Mouse (Mus musculus): Measurements from ENCODE around the gene Cdh24. TPM values are rescaled to one million over a fixed set of nuclear protein-coding genes. Genes with fewer than 3 reads are reported as not detected.
"Not testable (repeated sequence)": the region's sequence is repeated elsewhere in the genome, so short reads cannot be mapped to it uniquely, and the experiment has no call there.

Gene Cdh24
- polyA plus RNA-seq, 1 experiment from 2014 or later: 4.8 TPM

- WGBS: under 1% methylated on average over 25 of the region's 25 CpGs
These were observed 23.2 kb downstream of the Cdh24 start, which contains the start of gene Psmb5 for GRCm38 (mm10) chr14:54617897-54618365. Gene Psmb5, minus strand, starts transcription at chr14:54618022.

GRCm38 (mm10) chr14:54617152-54617896 lies 23.8 kb downstream of the Cdh24 start:
- WGBS: 2% methylated on average over 31 of the region's 38 CpGs
- H3K36me3 ChIP-seq (ENCODE audit: control insufficient read depth, insufficient read depth, low read length): peaks cover 31% of the 10 kb centered on the region
- H3K9me3 ChIP-seq (replicated peaks; ENCODE audit: control insufficient read depth, low read length): no peaks in the 10 kb centered on the region
- peak overlapping the region; percentile 75 for H3K4me2 ChIP-seq (ENCODE audit: low read length)
- H3K4me1 ChIP-seq (ENCODE audit: control insufficient read depth, insufficient read depth, low read length): peaks cover 5% of the 10 kb centered on the region; the same call in 1 of the 2 replicates
- H3K9ac ChIP-seq (ENCODE audit: low read length): peak overlapping the region; percentile 89
- no peaks in the 10 kb centered on the region for H3K27me3 ChIP-seq (replicated peaks; ENCODE audit: control insufficient read depth, insufficient read depth, low read length)
- DNase-seq (ENCODE audit: low spot score) (no peak), ATAC-seq (peak; percentile 55)
- H3K4me3 ChIP-seq (ENCODE audit: low read depth, low read length): peak overlapping the region; percentile 90
- peak overlapping the region; percentile 60 for H3K27ac ChIP-seq (ENCODE audit: low read depth, low read length)

More at GRCm38 (mm10) chr14:54617897-54618365, 23.2 kb downstream of the Cdh24 start, which contains the start of gene Psmb5:
- H3K9ac ChIP-seq (ENCODE audit: low read length): peak within 1 kb of the TSS; percentile 89
- peak within 1 kb of the TSS; percentile 90 for H3K4me3 ChIP-seq (ENCODE audit: low read depth, low read length)
- H3K27ac ChIP-seq (ENCODE audit: low read depth, low read length): peak within 1 kb of the TSS; percentile 60
- DNase-seq (ENCODE audit: low spot score) (peak; percentile 96), ATAC-seq (peak; percentile 94)
- H3K4me2 ChIP-seq (ENCODE audit: low read length): peak within 1 kb of the TSS; percentile 75
- peaks cover 5% of the 10 kb centered on the region; the same call in 1 of the 2 replicates for H3K4me1 ChIP-seq (ENCODE audit: control insufficient read depth, insufficient read depth, low read length)
- no peaks in the 10 kb centered on the region for H3K27me3 ChIP-seq (replicated peaks; ENCODE audit: control insufficient read depth, insufficient read depth, low read length)
- H3K36me3 ChIP-seq (ENCODE audit: control insufficient read depth, insufficient read depth, low read length): peaks cover 25% of the 10 kb centered on the region
- H3K9me3 ChIP-seq (replicated peaks; ENCODE audit: control insufficient read depth, low read length): no peaks in the 10 kb centered on the region

GRCm38 (mm10) chr14:54616226-54616825 lies 24.8 kb downstream of the Cdh24 start:
- no peak overlapping the region for H3K9ac ChIP-seq (ENCODE audit: low read length)
- H3K27me3 ChIP-seq (replicated peaks; ENCODE audit: control insufficient read depth, insufficient read depth, low read length): no peaks in the 10 kb centered on the region
- WGBS: 92% methylated on average over 16 of the region's 16 CpGs
- no peak for ATAC-seq
- no peak overlapping the region for H3K4me3 ChIP-seq (ENCODE audit: low read depth, low read length)
- H3K36me3 ChIP-seq (ENCODE audit: control insufficient read depth, insufficient read depth, low read length): peaks cover 38% of the 10 kb centered on the region
- peaks cover 5% of the 10 kb centered on the region; the same call in 1 of the 2 replicates for H3K4me1 ChIP-seq (ENCODE audit: control insufficient read depth, insufficient read depth, low read length)
- DNase-seq (ENCODE audit: low spot score): no peak
- peak overlapping the region; percentile 75; the same call in 1 of the 2 replicates for H3K4me2 ChIP-seq (ENCODE audit: low read length)
- H3K27ac ChIP-seq (ENCODE audit: low read depth, low read length): no peak overlapping the region
- H3K9me3 ChIP-seq (replicated peaks; ENCODE audit: control insufficient read depth, low read length): no peaks in the 10 kb centered on the region

DNA sequence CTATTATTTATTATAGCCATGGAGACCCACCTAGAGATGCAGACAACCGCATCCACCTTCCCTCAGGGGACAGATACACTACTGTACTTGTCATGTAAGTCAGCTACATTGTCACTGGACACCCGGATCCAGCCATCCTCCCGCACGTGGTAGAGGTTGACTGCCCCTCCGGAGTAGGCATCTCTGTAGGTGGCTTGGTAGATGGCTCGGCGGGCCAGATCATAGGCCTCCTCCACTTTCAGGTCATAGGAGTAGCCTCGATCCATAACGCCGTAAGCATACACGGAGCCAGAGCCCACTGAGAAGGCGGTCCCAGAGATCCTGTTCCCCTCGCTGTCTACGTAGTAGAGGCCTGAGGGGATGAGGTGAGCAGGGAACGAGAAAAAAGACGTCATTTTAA lies 27.0 kb downstream of the Cdh24 start:
- not testable (repeated sequence) for ATAC-seq; H3K4me1 ChIP-seq (ENCODE audit: control insufficient read depth, insufficient read depth, low read length); H3K9ac ChIP-seq (ENCODE audit: low read length); H3K9me3 ChIP-seq (replicated peaks; ENCODE audit: control insufficient read depth, low read length); DNase-seq (ENCODE audit: low spot score); H3K27ac ChIP-seq (ENCODE audit: low read depth, low read length); H3K4me2 ChIP-seq (ENCODE audit: low read length); H3K4me3 ChIP-seq (ENCODE audit: low read depth, low read length); H3K27me3 ChIP-seq (replicated peaks; ENCODE audit: control insufficient read depth, insufficient read depth, low read length)
- WGBS: 89% methylated on average over 15 of the region's 16 CpGs
- H3K36me3 ChIP-seq (ENCODE audit: control insufficient read depth, insufficient read depth, low read length): peaks cover 38% of the 10 kb centered on the region

- H3K36me3 ChIP-seq (ENCODE audit: control insufficient read depth, insufficient read depth, low read length): peaks cover 31% of the 10 kb centered on the region
- no peak overlapping the region for H3K4me2 ChIP-seq (ENCODE audit: low read length)
- no peak overlapping the region for H3K27ac ChIP-seq (ENCODE audit: low read depth, low read length)
- DNase-seq (ENCODE audit: low spot score): no peak
- 0 out of 2 replicates have a peak, but pooled peaks cover 2% of the 10 kb centered on the region for H3K4me1 ChIP-seq (ENCODE audit: control insufficient read depth, insufficient read depth, low read length)
- WGBS: 75% methylated on average over 6 of the region's 6 CpGs
- no peaks in the 10 kb centered on the region for H3K27me3 ChIP-seq (replicated peaks; ENCODE audit: control insufficient read depth, insufficient read depth, low read length)
- no peak overlapping the region for H3K9ac ChIP-seq (ENCODE audit: low read length)
- H3K9me3 ChIP-seq (replicated peaks; ENCODE audit: control insufficient read depth, low read length): no peaks in the 10 kb centered on the region
- ATAC-seq: no peak
- no peak overlapping the region for H3K4me3 ChIP-seq (ENCODE audit: low read depth, low read length)
These were observed 30.5 kb downstream of the Cdh24 start for GRCm38 (mm10) chr14:54610648-54611047.

DNA sequence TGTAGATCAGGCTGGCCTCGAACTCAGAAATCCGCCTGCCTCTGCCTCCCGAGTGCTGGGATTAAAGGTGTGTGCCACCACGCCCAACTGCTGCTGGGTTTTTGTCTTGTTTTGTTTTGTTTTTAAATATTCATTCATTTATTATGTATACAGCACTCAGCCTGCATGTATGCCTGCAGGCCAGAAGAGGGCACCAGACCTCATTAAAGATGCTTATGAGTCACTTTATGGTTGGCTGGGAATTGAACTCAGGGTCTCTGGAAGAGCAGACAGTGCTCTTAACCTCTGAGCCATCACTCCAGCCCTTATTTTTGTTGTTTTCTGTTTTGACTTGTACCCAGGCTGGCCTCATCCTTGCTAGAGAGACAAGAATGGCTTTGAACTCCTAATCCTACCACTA lies 31.2 kb downstream of the Cdh24 start:
- no peaks in the 10 kb centered on the region for H3K9me3 ChIP-seq (replicated peaks; ENCODE audit: control insufficient read depth, low read length)
- 84% methylated on average over 4 of the region's 4 CpGs for WGBS
- no peak overlapping the region for H3K27ac ChIP-seq (ENCODE audit: low read depth, low read length)
- H3K27me3 ChIP-seq (replicated peaks; ENCODE audit: control insufficient read depth, insufficient read depth, low read length): no peaks in the 10 kb centered on the region
- H3K36me3 ChIP-seq (ENCODE audit: control insufficient read depth, insufficient read depth, low read length): peaks cover 24% of the 10 kb centered on the region
- no peak overlapping the region for H3K9ac ChIP-seq (ENCODE audit: low read length)
- DNase-seq (ENCODE audit: low spot score) (peak; percentile 55), ATAC-seq (no peak)
- H3K4me1 ChIP-seq (ENCODE audit: control insufficient read depth, insufficient read depth, low read length): 0 out of 2 replicates have a peak, but pooled peaks cover 2% of the 10 kb centered on the region
- H3K4me3 ChIP-seq (ENCODE audit: low read depth, low read length): no peak overlapping the region
- H3K4me2 ChIP-seq (ENCODE audit: low read length): no peak overlapping the region

DNA sequence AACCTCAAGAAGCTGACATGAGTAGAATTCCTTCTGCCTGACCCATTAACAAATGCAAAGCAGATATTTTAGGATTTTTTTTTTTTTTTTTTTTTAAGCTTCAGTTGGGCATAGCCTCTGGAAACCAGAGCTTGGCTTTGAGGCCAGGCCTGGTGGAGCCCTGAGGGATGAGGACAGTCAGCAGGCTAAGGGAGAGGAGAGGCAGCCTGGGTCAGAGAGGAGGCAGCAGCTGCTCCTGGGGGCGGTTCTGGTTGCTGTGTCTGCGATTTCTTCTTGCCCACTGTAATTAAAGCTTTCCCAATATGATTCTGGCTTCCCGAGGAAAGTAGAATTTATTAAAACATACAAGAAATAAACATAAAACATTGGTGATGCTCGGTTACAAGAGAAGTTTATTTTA lies 31.9 kb downstream of the Cdh24 start:
- Histone ChIP-seq H3K4me3 (ENCODE audit: low read depth, low read length) (no peak overlapping the region), H3K9me3 (replicated peaks; ENCODE audit: control insufficient read depth, low read length) (no peaks in the 10 kb centered on the region)
- DNase-seq (ENCODE audit: low spot score): no peak

DNA sequence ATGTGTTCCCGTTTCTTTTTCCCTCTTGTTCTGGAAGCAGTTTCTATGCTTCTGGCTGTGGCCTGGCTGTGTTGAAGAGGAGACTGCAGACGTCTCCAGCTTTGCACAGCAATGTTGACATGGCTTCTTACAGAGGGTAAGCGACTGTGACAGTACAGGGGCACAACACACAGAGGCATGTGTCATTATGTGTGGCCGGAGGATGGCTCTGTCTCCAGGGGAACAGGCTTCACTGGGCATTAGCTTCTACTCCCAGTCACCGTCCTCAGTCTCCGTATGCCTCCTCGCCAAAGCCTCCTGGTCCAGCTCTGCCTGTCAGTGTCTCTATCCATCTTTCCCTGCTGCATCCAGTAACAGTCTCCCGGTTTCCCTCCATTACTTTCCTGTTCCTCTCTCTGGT lies 33.9 kb downstream of the Cdh24 start:
- Histone ChIP-seq H3K27ac (ENCODE audit: low read depth, low read length) (no peak overlapping the region), H3K9ac (ENCODE audit: low read length) (no peak overlapping the region), H3K4me2 (ENCODE audit: low read length) (no peak overlapping the region), H3K4me1 (ENCODE audit: control insufficient read depth, insufficient read depth, low read length) (0 out of 2 replicates have a peak, but pooled peaks cover 9% of the 10 kb centered on the region), H3K27me3 (replicated peaks; ENCODE audit: control insufficient read depth, insufficient read depth, low read length) (no peaks in the 10 kb centered on the region), H3K36me3 (ENCODE audit: control insufficient read depth, insufficient read depth, low read length) (peaks cover 7% of the 10 kb centered on the region; the same call in 1 of the 2 replicates), H3K4me3 (ENCODE audit: low read depth, low read length) (no peak overlapping the region), H3K9me3 (replicated peaks; ENCODE audit: control insufficient read depth, low read length) (no peaks in the 10 kb centered on the region)
- ATAC-seq (no peak), DNase-seq (ENCODE audit: low spot score) (no peak)
- WGBS: 62% methylated on average over 8 of the region's 8 CpGs

More for the DNA sequence above, 31.9 kb downstream of the Cdh24 start:
- no peak for ATAC-seq
- Histone ChIP-seq H3K4me1 (ENCODE audit: control insufficient read depth, insufficient read depth, low read length) (0 out of 2 replicates have a peak, but pooled peaks cover 9% of the 10 kb centered on the region), H3K9ac (ENCODE audit: low read length) (no peak overlapping the region), H3K4me2 (ENCODE audit: low read length) (no peak overlapping the region), H3K27me3 (replicated peaks; ENCODE audit: control insufficient read depth, insufficient read depth, low read length) (no peaks in the 10 kb centered on the region), H3K36me3 (ENCODE audit: control insufficient read depth, insufficient read depth, low read length) (peaks cover 20% of the 10 kb centered on the region), H3K27ac (ENCODE audit: low read depth, low read length) (no peak overlapping the region)
- 78% methylated on average over 4 of the region's 4 CpGs for WGBS

Data from forebrain, embryonic 14.5 days (tissue).